In the genomic region with DNA sequence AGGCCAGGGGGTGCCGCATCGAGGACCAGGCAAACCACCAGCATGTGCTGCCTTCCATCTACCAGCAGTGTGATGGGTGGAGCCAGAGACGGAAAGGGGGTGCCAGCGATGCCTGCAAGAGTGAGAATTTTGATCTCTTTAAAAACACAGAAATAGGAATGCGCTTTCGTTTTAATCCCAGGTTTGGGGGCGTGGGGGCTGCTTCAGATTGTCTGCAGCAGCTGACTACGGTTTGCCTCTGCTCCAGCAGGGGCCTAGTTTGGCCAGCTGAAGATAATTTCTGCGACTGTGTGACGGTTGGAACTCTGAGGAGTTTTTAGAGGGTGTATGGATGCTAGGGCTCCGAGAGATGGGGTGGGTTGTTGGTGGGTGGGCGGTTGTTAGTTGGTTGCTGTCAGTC, we compare ENCODE assay signal across 19 mouse cellular contexts. TPM values are rescaled to one million over a fixed set of nuclear protein-coding genes. Genes with fewer than 3 reads are reported as not detected.
"Had no signal": no experiment of that assay in that cellular context is flagged by ENCODE, and none has a peak within 500 bp of the region (broad histone marks: within the 10 kb centered on the region; RNA-seq: fewer than 3 reads in every experiment).

No protein-coding gene starts in this region.

- H3K36me3 ChIP-seq: liver, embryonic 15.5 days; lung, embryonic 15.5 days; midbrain, embryonic 10.5 days; midbrain, embryonic 12.5 days; neural tube, embryonic 12.5 days; stomach, embryonic 15.5 days had no signal

- H3K4me3 ChIP-seq: liver, embryonic 15.5 days; lung, embryonic 15.5 days; midbrain, embryonic 10.5 days; midbrain, embryonic 12.5 days; neural tube, embryonic 12.5 days; stomach, embryonic 15.5 days had no signal

- DNase-seq: liver, postnatal 0 days; lung, adult 2 months; lung, postnatal 14 days; lung, postnatal 4 days; midbrain, embryonic 14.5 days; right cerebral cortex, postnatal 14 days; thymus, adult 2 months; thymus, postnatal 25 days; thymus, postnatal 4 days had no signal

- ATAC-seq: liver, postnatal 0 days; lung, postnatal 0 days; midbrain, embryonic 16.5 days had no signal

- H3K27me3 ChIP-seq: lung, embryonic 15.5 days; midbrain, embryonic 12.5 days; neural tube, embryonic 12.5 days; stomach, embryonic 15.5 days had no signal

- H3K4me1 ChIP-seq: liver, embryonic 15.5 days; lung, embryonic 15.5 days; midbrain, embryonic 12.5 days; neural tube, embryonic 12.5 days; stomach, embryonic 15.5 days had no signal

- H3K9me3 ChIP-seq: liver, embryonic 15.5 days; lung, embryonic 15.5 days; midbrain, embryonic 10.5 days; midbrain, embryonic 12.5 days; neural tube, embryonic 12.5 days; stomach, embryonic 15.5 days had no signal

- H3K27ac ChIP-seq: liver, embryonic 15.5 days; lung, embryonic 15.5 days; midbrain, embryonic 10.5 days; midbrain, embryonic 12.5 days; neural tube, embryonic 12.5 days; stomach, embryonic 15.5 days; stomach, postnatal 0 days had no signal

RNA-seq across cellular contexts. Expression of a gene that starts 4.8 kb away (rescaled TPM):
- total RNA-seq: megakaryocyte-erythroid progenitor cell, adult 5-6 weeks had no signal
- polyA plus RNA-seq: lung, adult 2 months; lung, postnatal 0 days; midbrain, embryonic 16.5 days had no signal
